Mouse (Mus musculus) liver, embryonic 18 days (tissue): ENCODE results near the gene Retnlg. TPM values are rescaled to one million over a fixed set of nuclear protein-coding genes. Genes with fewer than 3 reads are reported as not detected.

Source experiments
- polyA plus RNA-seq: library from polyadenylated mRNA; depleted of rRNA; stranded (reverse); fragments of >200 nt; gene quantifications from 2 replicates; pipeline ENCODE4 v1.2.3, GENCODE M21; 2012; rRNA removed

Gene Retnlg
- polyA plus RNA-seq: 151 and 164 TPM in 2 replicates

DNA sequence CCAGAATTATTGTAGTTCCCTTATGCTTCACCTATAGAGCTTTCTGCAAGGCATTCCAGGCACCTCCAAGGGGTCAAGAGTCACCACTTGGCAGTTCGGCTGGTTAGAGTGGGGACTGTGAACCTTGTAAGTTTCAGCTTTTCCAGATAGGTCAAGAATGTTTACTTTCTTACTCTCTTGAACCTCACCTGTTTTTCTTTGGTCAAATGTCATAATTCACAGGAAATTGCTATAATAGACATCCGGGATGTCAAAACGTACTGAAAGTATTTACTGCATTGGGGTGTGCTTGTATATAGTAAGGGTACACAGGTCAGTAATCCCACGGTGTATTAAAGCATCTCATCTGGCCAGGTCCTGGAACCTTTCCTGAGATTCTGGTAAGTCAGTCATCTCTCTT is at the start of gene Retnlg:
Gene Retnlg, plus strand, starts transcription at position 301 of the 400 bp plus-strand sequence.

DNA sequence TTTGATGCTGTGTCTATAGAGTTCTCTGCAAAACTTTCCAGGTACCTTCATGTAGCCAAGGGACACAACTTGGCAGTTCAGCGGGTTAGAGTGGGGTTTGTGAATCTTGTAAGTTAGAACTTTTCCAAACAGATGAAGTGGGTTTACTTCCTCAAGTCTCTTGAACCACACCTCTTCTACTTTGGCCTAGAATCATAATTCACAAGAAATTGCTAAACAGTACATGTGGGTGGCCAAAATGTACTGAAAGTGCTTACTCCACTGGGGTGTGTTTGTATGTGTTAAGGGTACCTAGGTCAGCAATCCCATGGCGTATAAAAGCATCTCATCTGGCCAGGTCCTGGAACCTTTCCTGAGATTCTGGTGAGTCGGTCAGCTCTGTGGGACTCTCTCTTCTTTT is 30.2 kb upstream of the Retnlg start, which contains the start of gene Retnla:
Gene Retnla, plus strand, starts transcription at position 286 of the 400 bp plus-strand sequence.

Other genes with a start within 250 kb of the Retnlg start
- gene Trat1, start 100.6 kb upstream of the Retnlg start, polyA plus RNA-seq: 0.01 TPM in 2 replicates
- not detected in 2 replicates for gene Retnlb, start 55.8 kb upstream of the Retnlg start, polyA plus RNA-seq
- not detected in 2 replicates for gene Retnla, start 30.1 kb upstream of the Retnlg start, polyA plus RNA-seq
- 3.7 and 4.9 TPM in 2 replicates for gene Dzip3, start 121.5 kb downstream of the Retnlg start, polyA plus RNA-seq
- 9.9 and 10.4 TPM in 2 replicates for gene Cip2a, start 121.6 kb downstream of the Retnlg start, polyA plus RNA-seq
- gene Myh15, start 184.9 kb downstream of the Retnlg start, polyA plus RNA-seq: not detected in 2 replicates